Mouse (Mus musculus) heart, postnatal 10 days (tissue): Measurements from ENCODE around the gene Plekhh2. TPM values are rescaled to one million over a fixed set of nuclear protein-coding genes. Genes with fewer than 3 reads are reported as not detected.

ENCODE experiments used
- DNase-seq, 2 experiments: peaks; one replicate each; pipeline ENCODE4 v3.0.0; 2021
- intact Hi-C: fragments of 180-260 bp; cut with DNase I; formaldehyde crosslinking; loops from one replicate; pipeline ENCODE4 v1.15.1; 2025
- total RNA-seq, 2 experiments: library from RNA; stranded (reverse); gene quantifications; 2 replicates each; pipeline ENCODE4 v1.2.3; 2021

Gene Plekhh2
- 1 to 10 TPM; 6.3 to 7.0 TPM for total RNA-seq

GRCm38 (mm10) chr17:84511682-84512515 lies at the start of gene Plekhh2:
Plekhh2 (plus strand) TSS chr17:84511895.
- DNase-seq: peak; percentile 89 to 90
- intact Hi-C loops: no loop called here

- DNase-seq: peak; percentile 99
- intact Hi-C loops: no loop called here
These were observed 45.7 kb upstream of the Plekhh2 start, which contains the start of gene Thada for GRCm38 (mm10) chr17:84465753-84466608. Thada (minus strand) TSS chr17:84466205.

- intact Hi-C loops: no loop called here
- DNase-seq: peak; percentile 24 to 28
These were observed 37.4 kb upstream of the Plekhh2 start for GRCm38 (mm10) chr17:84474312-84474711.

- intact Hi-C loops: no loop called here
- no peak for DNase-seq
These were observed 34.5 kb upstream of the Plekhh2 start for GRCm38 (mm10) chr17:84477176-84477575.

DNA sequence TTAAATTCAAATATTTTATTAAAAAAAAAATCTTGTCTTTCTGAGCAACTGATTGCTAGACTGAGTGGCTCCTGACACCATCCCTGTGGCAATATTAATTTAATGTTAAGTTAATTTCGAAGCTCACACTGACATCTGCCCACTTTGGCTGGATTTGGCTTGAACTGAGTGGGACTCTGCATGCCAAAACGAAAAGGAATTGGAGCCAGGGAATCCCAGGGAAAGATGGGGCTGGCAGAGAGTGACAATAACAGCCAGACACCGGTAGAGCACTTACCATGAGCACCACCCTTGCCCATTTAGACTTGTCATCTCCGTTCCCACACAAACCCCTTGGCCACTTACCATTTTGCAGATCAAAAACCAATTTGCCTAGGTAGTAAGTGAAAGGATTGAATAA lies 33.4 kb upstream of the Plekhh2 start:
- intact Hi-C loops: no loop called here
- DNase-seq: no peak

GRCm38 (mm10) chr17:84480464-84481355 lies 31.0 kb upstream of the Plekhh2 start:
- DNase-seq: peak; percentile 24 to 62
- intact Hi-C loops: loop anchor here (2.0 to 5.0 kb wide), 2 partner anchors 578 to 608 kb away; no protein-coding TSS in a partner anchor

GRCm38 (mm10) chr17:84482831-84483230 lies 28.9 kb upstream of the Plekhh2 start:
- DNase-seq: no peak
- intact Hi-C loops: loop anchor here (5.0 kb wide), 1 partner anchor 581 kb away; no protein-coding TSS in a partner anchor

- intact Hi-C loops: loop anchor here (5.0 kb wide), 1 partner anchor 581 kb away; no protein-coding TSS in a partner anchor
- DNase-seq: no peak
These were observed 27.9 kb upstream of the Plekhh2 start for GRCm38 (mm10) chr17:84483673-84484320.

- no peak for DNase-seq
- intact Hi-C loops: no loop called here
These were observed 24.3 kb upstream of the Plekhh2 start for GRCm38 (mm10) chr17:84487415-84487814.

- intact Hi-C loops: no loop called here
- DNase-seq: peak in 1 of 2 experiments; percentile 29
These were observed 19.3 kb upstream of the Plekhh2 start for GRCm38 (mm10) chr17:84492255-84492880.

DNA sequence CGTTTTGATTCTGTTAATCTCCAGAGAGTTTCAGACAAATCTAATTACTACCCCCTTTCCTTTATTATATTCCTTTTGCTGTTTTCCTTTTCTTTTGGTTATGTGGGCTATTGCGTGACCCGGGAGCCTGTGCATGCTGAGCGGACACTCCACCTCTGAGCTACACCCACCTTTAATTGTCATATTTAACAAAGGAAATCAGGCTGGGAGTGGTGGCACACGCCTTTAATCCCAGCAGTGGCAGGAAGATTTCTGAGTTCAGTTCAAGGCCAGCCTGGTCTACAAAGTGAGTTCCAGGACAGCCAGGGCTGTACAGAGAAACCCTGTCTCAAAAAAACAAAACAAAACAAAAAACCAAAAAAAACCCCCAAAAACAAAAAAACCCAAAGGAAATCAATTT lies 14.7 kb upstream of the Plekhh2 start:
- intact Hi-C loops: no loop called here
- no peak for DNase-seq

GRCm38 (mm10) chr17:84497559-84497958 lies 14.1 kb upstream of the Plekhh2 start:
- no peak for DNase-seq
- intact Hi-C loops: no loop called here

GRCm38 (mm10) chr17:84497972-84498604 lies 13.6 kb upstream of the Plekhh2 start:
- no peak for DNase-seq
- intact Hi-C loops: no loop called here

- DNase-seq: peak; percentile 35 to 44
These were observed 13.1 kb upstream of the Plekhh2 start for GRCm38 (mm10) chr17:84498639-84499038.

DNA sequence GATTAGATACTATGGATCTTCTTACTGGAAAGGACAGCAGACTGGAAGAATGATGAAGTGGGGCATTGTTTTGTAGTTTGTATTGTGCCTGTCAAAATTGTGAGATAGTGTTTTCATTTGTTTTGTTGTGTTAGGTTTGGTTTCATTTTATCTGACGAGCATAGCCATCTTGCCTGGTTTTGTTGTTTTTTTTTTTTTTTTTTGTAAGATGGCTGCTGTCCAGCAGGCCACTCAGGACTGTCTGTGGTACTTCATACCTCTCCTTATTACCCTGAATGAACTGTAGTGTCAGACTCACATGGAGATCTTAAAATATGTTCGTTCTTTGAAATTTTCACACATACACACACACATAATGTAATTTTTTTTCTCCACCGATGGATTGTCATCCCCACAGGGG lies 9.4 kb upstream of the Plekhh2 start:
- intact Hi-C loops: no loop called here

More at GRCm38 (mm10) chr17:84498639-84499038, 13.1 kb upstream of the Plekhh2 start:
- intact Hi-C loops: no loop called here

DNA sequence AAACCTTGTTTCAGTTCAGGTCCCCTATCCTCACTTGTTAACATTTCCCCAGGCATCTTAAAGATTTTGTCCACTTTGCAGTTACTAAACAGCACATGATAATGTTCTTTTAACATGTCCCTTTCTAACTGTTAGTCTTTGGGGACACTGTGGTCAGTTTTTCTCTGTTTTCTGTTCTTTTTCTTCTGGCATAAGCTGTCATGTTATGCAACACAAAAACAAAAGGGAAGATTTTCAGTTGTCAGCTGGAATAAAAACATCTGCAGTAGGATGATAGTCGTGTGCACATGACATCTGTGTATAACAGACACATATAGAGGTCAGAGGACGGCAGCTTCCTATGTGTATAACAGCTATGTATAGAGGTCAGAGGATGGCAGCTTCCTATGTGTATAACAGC lies 5.8 kb upstream of the Plekhh2 start:
- no peak for DNase-seq

More for the DNA sequence above, 9.4 kb upstream of the Plekhh2 start:
- no peak for DNase-seq

DNA sequence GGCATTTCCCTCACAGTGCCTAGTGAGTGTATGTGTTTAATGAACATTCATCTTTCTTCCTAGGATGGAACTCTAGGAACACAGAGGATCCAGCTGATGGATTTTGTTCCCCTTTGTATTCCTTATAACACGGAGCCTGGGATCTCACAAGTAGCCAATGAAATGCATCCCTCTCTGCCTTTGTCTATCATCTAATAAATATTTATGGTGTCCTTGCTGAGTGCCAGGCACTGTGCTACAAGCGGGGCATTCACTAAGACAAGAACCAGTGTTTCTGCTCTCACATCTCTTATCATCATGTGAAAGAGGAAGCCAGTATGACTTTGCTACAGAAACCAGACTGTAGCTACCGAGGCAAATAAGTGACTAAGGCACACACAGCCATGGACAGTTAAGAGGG lies 3.0 kb upstream of the Plekhh2 start:
- intact Hi-C loops: no loop called here
- no peak for DNase-seq

More for the DNA sequence above, 5.8 kb upstream of the Plekhh2 start:
- intact Hi-C loops: no loop called here

DNA sequence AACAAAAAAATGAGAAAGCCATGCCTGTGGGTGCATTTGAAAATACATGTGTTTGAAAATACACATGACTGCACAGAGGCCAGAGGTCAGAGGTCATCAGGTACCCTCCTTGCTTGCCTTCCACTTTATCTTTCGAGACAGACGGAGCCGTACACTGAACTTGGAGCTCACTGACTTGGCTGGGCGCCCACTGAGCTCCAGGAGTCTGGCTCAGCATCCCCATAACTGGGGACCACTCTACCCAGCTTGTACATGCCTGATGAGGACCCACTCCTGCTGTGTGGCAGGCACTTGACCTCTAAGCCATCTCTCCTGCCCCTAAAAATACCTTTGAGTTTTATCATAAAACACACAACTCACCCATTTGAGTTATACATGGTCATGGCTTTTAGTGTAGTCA lies 2.5 kb upstream of the Plekhh2 start:
- no peak for DNase-seq
- intact Hi-C loops: no loop called here

DNA sequence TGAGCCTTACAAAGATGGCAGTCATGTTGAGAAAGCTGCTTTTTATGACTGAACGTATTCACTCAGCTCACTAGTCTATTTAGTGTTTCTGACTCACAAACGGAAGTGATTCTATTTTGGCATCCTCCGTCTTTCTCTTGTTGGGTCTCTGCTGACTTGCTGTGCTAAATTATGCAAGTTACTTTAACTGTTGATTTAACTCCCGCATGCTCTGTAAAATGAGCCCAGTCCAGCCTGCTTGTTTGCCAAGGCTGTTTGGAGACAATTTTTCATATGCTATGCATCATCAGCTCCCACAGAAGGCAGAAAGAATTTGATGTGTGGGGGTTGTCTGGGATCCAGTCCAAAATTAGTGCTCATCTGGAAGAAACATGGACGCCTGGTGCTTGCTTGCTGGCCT lies 1.3 kb upstream of the Plekhh2 start:
- DNase-seq: peak; percentile 69 to 81
- intact Hi-C loops: no loop called here
